Mouse (Mus musculus) MEL (cell line): Measurements from ENCODE around the gene Gpr18.
"Not testable (repeated sequence)": the region's sequence is repeated elsewhere in the genome, so short reads cannot be mapped to it uniquely, and the experiment has no call there.

Source experiments
- CTCF ChIP-seq, 3 experiments: IDR thresholded peaks in 2 of 3; conservative IDR thresholded peaks in 1 of 3; 2 replicates each; pipeline ENCODE4 v1.5.1; 2011 to 2012; ENCODE audit warnings: low read length in 3 of 3, low read depth in 2 of 3, mild to moderate bottlenecking in 2 of 3, improper control_type of control experiment in 1 of 3, inconsistent platforms in 1 of 3, mixed read lengths in 1 of 3, moderate library complexity in 1 of 3; ENCODE audit not compliant: control insufficient read depth in 1 of 3, insufficient read depth in 1 of 3, poor library complexity in 1 of 3, severe bottlenecking in 1 of 3
- GATA1 ChIP-seq: IDR thresholded peaks from 2 replicates; pipeline ENCODE4 v1.6.1; 2011; ENCODE audit warnings: low read depth, low read length, improper control_type of control experiment
- MAZ ChIP-seq: IDR thresholded peaks from 2 replicates; pipeline ENCODE4 v1.6.1; 2012; ENCODE audit warnings: low read depth, mild to moderate bottlenecking, inconsistent platforms, low read length, improper control_type of control experiment
- NELFE ChIP-seq: IDR thresholded peaks from 2 replicates; pipeline ENCODE4 v1.6.1; 2011; ENCODE audit warnings: low read depth, low read length, improper control_type of control experiment
- ZNF384 ChIP-seq: IDR thresholded peaks from 2 replicates; pipeline ENCODE4 v1.6.1; 2012; ENCODE audit warnings: low read depth, mild to moderate bottlenecking, inconsistent platforms, low read length, improper control_type of control experiment

DNA sequence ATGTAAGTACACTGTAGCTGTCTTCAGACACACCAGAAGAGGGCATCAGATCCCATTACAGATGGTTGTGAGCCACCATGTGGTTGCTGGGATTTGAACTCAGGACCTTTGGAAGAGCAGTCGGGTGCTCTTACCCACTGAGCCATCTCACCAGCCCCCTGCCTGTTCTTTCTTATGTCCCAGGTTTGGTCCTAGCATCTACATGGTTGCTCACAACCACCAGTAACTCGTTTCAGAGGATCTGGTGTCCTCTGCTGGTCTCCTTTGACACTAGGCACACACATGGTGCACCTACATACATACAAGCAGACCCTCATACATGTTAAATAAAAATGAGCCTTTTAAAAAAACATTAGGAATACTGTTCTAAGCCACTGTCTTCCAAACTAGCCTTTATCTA is 39.4 kb downstream of the Gpr18 start:
- TF ChIP-seq CTCF (IDR thresholded peaks at IDR 0.05 in 2 of 3, conservative IDR thresholded peaks at IDR 0.05 in 1 of 3; ENCODE audit: control insufficient read depth in 1 of 3, insufficient read depth in 1 of 3, low read depth in 2 of 3, low read length in 3 of 3, poor library complexity in 1 of 3, severe bottlenecking in 1 of 3); MAZ; GATA1; NELFE; ZNF384: not testable (repeated sequence)
